Mouse (Mus musculus) kidney, embryonic 15.5 days (tissue): ENCODE data around the gene Zdhhc22. TPM values are rescaled to one million over a fixed set of nuclear protein-coding genes. Genes with fewer than 3 reads are reported as not detected.

ENCODE experiments used
- microRNA-seq: library from miRNA; unstranded; fragments of <30 nt; microRNA quantifications from one replicate; pipeline ENCODE4, GENCODE M21; 2016
- polyA plus RNA-seq: library from polyadenylated mRNA; unstranded; fragments of >200 nt; fragmentation: Nextera tagmentation; extraction: Ambion mirVana; gene quantifications from 2 replicates; pipeline ENCODE4 v1.2.1, GENCODE M21; 2015

Gene Zdhhc22
- polyA plus RNA-seq, 1 experiment from 2014 or later: 0.08 TPM

Small RNA genes lying within 50 kb of the gene (microRNA-seq; reads per million reads assigned to microRNA genes)
- gene Gm25847: not detected

Other genes with a start within 250 kb of the Zdhhc22 start
- gene Irf2bpl, start 105.6 kb downstream of the Zdhhc22 start, polyA plus RNA-seq: 40.7 and 43.9 TPM in 2 replicates
- 20.9 and 22.7 TPM in 2 replicates for gene Cipc, start 43.4 kb downstream of the Zdhhc22 start, polyA plus RNA-seq
- 0.06 and 0.10 TPM in 2 replicates for gene Tmem63c, start 30.9 kb upstream of the Zdhhc22 start, polyA plus RNA-seq
- gene Ngb, start 112.1 kb upstream of the Zdhhc22 start, polyA plus RNA-seq: 0.69 and 0.74 TPM in 2 replicates
- 43.9 and 56.1 TPM in 2 replicates for gene Gstz1, start 156.7 kb upstream of the Zdhhc22 start, polyA plus RNA-seq
- gene Pomt2, start 157.5 kb upstream of the Zdhhc22 start, polyA plus RNA-seq: 18.5 and 19.0 TPM in 2 replicates
- gene Samd15, start 209.3 kb upstream of the Zdhhc22 start, polyA plus RNA-seq: 1.3 and 1.7 TPM in 2 replicates
- 2.1 and 2.2 TPM in 2 replicates for gene Tmed8, start 210.0 kb upstream of the Zdhhc22 start, polyA plus RNA-seq
- 0.55 and 0.66 TPM in 2 replicates for gene Noxred1, start 248.3 kb upstream of the Zdhhc22 start, polyA plus RNA-seq